Mouse (Mus musculus) embryo, embryonic 10.5 days (tissue): ENCODE measurements around the gene Bmp6.

Source experiments
- DNase-seq: peaks from one replicate; pipeline ENCODE4 v3.0.0-alpha.2; 2015; ENCODE audit warnings: low spot score

The Bmp6 gene

DNA sequence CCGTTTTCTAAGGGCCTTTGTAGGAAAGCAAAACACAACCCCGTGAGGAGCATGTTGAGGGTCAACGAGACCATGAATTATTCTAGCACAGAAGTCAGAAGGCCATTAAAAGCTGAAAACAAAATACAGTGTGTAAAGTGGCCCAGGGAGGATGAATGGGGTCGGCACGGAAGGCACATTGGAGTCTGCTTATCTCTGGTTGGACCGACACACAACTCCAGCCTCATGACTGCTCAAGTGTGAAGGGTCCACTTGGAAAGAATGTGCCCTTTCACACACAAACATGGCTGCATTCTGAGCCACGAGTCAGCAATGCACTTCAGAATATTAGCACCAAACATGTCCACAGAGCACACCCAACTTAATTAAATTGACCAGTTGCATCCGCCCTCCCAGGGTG, 84.8 kb downstream of the Bmp6 start:
- DNase-seq, result no peak

DNA sequence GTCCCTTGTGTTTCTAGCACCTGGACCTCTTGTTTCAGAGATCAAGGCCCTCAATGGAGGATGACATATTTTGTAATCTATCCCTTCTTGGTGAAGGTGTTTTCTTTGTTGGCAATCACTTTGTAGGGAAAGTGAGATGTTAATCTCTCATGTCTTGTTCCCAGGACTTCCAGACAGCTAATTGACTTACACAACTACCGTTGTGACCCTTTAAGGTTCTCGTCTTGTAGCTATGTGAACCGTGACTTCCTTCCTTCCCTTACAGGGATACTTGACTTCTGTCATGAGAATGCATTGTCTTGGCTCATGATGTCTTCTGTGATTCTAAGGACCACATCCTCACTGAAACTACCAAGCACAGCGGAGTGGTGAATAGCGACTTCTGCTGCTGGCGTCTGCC, 85.2 kb downstream of the Bmp6 start:
- DNase-seq, result no peak

DNA sequence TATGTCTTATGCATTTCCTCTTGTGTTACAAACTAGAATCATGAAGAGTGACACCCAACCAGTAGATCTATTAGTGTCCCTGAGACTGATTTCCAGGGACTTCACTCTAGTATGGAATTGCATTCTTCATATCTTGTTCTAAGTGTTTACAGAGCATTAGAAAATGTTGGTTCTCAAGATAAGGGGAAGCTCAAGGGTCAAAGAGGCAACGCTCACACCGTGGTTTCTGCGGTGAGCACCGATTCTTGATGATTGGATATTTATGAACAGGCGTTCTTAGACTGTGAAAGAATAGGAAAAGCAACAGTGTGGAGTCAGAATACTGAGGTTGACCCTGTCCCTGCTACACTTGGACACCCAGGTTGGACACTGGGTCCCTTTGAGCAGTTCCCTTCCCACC, 89.9 kb downstream of the Bmp6 start:
- no peak for DNase-seq

DNA sequence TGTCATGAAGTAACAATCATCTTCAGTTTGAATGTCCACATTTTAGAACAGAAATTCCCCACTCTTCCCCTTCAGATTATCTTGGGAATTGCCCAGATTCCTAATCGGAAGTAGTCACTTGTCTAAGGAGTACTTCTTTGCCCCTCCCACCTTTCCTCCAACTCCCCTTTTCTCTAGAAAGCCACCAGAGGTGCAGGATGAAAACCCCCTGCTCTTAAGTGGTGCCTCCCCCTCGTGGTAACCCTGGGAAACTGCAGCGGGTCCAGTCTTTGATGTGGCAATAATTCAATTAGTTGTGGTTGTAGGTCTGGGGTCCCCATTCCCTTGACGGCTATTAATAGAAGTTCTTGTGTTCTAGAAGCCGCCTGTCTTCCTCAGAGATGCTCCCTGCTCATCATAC, 93.0 kb downstream of the Bmp6 start:
- DNase-seq, result peak; percentile 57

DNA sequence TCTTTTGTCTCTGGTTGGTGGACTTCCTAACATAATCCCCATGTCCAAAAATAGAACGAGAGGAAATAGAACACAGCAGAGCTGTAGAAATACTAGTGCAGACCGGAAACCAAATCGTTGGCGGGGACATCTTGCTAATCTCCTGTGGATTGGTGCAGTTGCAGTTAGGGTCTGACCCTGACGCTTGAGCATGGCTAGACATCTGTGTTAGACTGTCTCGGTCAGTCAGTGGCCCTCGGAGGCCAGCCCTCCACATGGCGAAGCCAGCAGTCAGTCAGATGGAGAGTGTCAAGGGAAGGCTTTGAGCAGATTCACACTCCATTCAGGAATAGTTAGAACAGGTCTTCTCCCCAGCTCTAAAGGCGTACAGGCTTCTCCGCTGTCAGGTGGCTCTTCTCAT, 95.3 kb downstream of the Bmp6 start:
- DNase-seq, result no peak

DNA sequence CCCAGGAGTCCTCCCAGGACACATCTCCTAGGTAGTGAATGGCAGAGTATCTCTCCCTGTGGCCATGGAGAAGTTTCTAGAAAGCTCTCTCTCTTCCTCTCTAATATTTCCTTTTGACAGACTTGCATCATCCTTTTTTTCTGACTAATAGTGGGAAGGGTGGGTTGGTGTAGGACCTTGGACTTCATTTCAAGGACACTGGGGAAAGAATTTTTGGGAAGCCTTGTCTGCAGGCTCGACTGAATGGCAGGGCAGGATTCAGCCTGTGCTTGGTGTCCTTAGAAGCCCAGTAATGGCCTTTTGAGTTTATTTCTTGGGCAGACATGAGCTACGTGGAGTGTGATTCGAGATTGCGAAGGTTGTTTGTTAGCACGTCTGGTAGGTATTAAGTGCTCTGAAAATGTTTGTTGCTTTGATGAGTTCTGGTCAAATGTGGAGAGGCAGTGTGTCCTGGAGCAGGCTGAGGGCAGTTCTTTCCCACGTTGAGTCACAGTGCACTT, 103.7 kb downstream of the Bmp6 start:
- DNase-seq, result no peak

DNA sequence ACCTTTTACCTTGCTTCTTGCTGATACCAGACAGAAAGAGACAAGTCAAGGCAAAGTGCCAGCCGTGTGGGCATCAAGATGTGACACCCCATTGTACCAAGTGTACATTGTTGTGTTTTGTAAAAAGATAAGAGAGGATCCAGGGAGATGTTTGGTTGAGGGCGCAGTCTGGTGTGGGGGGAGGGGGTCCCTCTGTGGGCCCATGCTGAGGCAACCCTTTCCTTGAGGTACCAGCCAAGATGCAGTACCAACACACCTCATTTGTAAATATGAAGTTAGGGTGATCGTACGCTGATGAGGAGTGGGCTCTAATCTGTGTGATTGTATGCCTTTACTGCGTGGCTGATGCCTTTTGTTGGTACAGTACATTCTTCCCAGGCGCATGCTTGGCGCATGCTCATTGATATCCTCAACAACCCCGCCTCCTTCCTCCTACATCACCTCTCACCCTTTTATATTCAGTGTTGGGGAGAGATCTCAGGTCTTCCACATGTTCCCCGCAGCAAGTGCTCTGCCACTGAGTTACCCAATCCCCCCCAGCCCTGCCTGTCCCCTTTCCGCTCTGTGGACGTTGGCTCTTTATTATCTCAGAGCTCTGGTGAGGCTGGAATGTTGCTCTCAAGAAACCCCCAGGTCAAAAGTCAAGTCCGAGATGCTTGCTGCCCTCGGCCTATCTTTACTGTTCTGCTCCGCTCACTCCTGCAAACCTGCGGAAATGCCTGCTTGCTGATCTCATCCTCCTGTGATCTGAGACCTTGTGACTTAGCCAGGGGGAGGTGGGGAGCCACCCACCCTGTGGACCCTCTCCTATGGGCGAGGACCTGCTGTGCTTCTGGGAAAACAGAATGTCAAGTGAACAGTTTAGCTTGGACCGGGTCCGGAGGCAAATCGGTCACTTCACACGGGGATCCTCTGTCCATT, 105.4 kb downstream of the Bmp6 start:
- peak; percentile 40 for DNase-seq

DNA sequence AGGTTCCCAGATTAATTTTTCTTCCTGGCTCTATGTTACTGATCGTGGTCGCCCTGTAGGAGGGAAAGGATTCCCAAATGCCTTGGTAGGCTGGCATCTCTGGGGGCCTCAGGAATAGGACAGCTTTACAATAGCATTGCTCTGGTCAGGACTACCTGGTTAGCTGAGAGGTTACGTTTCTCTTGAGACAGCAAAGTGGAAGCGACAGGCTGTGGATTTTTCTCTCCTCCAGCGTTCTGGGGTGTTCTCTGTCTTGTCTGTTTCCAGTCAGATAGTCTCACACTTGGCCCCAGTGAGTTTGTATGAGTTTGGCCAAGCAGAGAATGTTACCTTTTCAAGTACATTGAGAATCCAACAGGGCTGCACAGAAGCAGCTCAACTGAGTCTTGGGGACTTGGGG, 106.5 kb downstream of the Bmp6 start:
- no peak for DNase-seq

DNA sequence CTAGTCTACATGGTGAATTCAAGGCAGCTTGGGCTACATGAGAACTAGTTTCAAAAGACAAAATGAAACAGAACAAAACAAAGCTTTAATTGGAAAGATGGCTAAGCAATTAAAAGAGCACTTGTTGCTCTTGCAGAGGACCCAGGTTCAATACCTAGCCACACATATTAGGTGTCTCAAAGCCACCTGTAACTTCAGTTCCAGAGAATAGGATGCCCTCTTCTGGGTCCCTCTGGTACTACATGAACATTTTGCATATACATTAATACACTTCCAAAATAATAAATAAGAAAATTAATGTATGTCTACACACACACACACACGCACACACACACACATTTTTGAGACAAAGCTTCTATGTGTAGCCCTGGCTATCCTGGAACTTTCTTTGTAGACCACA, 118.5 kb downstream of the Bmp6 start:
- peak; percentile 17 for DNase-seq

DNA sequence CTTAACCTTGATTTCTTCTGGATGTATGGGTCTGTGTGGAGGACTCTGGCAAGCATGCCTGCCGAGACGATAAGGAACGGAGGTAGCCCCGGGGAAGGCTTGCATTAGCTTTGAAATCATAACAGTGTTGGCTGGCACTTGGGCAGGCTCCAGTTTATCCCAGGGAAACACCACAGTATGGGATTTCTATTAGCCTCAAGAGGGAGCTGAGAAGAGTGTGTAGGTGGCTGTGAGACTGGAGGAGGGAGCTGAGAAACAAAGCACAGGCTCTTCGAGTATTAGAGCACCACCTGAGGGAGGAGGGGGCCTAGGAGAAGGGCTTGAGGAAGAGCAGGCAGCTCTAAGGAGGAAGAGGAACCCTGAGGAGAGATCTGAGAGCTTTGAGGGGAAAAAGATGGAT, 126.0 kb downstream of the Bmp6 start:
- DNase-seq, result no peak

DNA sequence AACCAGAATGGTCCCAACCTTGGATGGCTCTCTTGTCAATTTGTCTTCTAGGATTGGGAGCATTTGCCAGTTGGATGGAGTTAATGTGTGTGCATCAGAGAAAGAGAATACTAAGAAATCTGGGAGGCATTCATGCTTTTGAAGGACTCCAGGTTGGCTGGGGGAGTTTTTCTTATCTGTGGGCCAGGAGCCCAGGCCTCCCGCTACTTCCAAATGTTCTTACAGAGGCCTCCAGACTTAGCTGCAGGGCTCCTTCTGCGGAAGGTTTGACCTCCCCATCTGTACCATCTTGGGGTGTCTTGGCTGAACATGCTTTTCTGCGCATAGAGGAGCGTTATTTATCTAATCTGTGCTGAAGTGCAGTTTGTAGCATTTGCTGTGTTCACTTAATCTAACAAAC, 127.7 kb downstream of the Bmp6 start:
- no peak for DNase-seq

DNA sequence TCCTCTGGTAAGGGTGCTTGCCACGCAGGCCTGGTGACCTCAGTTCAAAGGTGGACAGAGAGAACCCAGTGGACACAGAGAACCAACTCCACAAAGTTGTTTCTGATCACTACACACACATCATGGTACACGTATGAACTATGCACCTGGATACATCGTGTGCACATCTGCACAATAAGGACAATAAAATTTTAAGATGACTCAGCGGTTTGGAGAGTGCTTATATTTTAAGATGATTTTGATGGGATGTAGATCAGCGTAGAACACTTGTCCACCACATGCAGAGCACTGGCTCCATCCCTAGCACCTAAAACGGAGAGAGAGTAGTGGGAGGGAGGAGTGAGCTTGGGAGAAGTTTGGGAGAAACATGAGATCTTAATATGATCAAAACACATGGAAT, 128.6 kb downstream of the Bmp6 start:
- no peak for DNase-seq

DNA sequence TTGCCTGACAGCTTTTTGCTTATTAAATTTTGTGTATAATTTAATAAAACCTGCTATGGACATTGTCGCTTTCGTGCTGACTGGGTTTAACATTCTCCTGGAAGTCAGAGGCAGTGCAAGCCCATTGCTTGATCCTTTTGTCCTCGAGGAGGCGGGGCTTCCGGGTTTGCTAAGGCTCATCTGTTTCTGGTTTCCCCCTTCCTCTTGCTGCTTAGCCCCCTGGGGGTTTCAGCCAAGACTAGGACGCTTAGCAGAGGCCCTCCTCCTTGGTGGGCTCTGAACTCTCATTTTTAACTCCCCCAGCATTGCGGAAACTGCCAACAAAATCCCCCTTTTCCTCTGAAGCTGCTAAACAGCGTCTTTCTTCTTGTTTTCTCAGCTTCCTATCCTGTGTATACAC, 132.0 kb downstream of the Bmp6 start:
- DNase-seq, result peak; percentile 75

DNA sequence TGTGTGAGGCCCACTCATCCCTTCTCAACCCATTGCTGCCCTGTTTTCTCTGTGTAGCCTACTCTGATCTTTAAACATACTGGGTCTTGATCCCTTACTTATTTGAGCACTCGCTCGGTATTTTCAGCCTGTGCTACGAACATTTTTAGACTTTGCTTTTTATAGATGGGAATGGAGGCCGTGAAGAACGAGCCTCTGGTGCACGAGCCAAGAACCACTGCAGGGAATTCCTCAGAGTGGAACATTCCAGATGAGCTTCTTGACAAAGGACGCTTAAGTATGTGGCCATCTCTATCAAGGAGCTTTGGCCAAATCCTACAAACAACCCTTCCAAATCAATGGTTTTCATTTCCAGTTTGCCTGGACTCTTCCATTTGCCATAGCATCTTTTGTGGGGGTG, 136.1 kb downstream of the Bmp6 start:
- DNase-seq, result no peak

DNA sequence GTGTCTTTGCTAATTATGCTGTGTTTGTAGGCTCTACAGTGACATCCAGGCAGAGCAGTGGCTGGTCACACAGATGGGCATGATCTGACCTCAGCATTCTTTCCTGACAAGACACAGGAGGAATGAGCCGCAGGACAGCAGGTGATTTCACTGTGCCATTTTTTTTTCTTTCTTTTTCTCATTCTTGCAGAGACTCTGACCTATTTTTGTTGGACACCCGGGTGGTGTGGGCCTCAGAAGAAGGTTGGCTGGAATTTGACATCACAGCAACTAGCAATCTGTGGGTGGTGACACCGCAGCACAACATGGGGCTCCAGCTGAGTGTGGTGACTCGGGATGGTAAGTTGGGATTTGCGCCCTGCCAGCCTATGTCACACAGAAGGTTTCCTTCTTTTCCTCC, 139.8 kb downstream of the Bmp6 start:
- DNase-seq, result no peak

DNA sequence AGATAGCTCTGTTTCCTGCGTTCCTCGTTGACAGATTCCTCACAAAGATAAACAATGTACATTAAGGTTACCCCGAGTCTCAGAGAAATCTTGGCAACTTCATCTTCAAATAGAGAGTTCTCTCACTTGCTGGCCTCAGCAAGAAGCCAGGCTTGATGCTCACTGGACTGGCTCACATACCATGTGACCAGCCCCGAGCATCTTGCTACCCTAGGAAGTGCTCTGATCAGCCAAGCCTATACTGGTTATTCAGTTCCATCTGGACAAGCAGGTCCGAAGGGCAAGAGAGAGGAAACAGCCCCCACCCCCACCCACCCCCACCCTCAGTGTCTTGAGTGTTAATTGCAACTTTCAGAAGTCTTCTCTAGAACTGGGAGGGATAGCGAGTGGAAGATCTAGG, 141.9 kb downstream of the Bmp6 start:
- DNase-seq, result no peak

DNA sequence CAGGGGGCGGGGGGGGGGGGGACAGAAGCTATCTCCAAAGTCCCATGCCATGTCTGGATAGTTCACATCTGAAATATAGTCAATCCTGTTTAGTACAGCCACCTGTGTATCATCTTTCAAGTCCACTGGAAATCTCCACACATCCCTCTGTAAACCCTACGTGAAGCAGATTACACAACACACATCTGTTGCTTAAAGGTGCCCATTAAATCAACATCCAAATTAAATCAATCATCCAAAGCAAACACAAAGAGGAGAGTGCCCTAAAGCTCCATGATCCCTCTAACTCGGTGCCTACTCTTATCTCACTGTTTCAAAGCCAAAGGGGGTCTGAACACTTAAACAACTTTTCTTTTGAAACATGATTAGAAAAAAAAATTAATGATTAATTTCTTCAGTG, 151.8 kb downstream of the Bmp6 start:
- no peak for DNase-seq

DNA sequence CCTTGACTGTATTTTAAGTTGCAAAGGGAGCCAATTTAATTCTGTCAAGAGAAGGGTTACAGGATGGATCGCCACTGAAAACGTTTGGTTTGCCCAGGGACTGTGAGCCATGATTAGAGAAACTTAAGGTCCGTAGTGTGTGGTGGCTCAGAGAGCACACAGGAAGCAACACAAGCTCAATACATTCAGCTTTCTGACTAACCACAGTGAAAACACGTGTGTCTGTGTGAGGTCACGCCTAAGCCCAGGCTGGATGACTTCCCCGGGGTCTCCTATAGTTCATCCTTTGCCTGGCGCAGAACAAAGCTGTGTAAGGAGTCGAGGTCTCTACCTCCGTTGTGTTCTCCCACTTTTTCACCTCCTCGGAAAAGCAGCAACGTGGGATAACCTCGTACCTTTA, 156.4 kb downstream of the Bmp6 start:
- DNase-seq, result no peak

DNA sequence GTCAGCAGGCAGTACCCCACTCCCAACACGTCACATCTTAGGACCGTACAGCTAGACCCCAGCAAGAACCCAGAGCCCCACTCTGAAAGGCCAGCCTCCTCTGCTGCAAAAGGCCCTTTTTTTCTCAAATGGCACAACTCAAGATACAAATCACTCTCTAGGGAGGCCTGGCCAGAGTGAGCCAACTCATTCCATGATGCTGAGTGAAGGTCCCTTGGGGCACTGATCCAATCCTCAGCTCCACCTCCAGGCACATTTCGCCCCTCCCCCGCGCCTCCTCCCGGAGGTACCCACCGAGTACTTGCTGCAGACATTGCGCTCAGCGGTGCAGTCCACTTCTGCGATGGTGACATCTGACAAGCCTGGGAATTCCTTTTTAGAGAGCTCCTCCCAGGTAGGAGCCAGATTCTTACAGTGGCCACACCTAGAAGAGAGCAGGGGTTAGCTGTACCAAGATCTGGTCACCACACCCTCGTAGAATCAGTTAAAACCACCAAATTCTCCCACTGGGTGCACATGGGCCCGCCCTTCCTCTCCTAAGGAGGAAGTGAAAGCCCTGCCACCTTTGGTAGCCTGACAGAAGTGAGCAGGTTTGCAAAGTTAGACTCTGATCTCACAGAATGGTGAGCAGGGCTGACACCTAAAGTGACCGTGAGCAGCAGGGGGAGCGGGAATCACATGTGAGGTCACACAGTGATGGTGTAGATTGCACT, 158.4 kb downstream of the Bmp6 start:
- DNase-seq, result no peak

DNA sequence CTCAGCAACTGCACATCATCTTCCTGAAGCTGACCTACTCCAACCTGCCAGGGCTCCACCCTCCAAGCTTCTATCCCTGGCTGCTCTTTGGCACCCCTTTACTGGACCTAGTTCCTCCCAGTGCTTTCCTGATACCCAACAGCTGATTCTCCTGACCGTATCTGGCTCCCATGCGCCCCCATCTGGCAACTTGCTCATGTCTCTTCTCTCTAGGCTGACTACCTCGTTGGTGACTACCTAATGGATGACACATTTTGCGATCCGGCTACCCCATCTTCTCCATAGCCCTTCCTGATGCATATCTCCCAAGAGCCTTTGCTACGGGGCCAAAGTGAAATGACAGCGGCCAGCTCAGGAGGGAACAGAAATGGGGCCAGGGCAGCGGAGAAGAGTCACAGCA, 161.4 kb downstream of the Bmp6 start:
- peak; percentile 50 for DNase-seq

DNA sequence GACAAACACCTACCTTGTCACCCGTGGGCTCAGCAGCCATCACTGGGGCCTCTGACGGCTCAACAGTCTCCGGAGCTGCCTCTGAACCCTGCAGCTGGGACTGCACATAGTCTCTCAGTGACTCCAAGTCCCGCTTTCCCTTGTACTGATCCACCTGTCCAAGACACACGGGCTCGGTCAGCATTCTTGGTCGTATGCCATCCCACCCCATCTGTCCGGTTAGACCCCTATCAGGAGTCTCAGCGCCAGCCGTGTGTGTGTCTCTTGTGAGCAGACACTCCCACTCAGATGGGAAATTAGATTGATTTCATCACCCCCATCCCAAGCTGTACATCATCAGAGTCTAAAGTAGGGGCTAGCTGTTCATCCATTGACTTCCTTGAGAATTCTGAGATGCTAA, 162.0 kb downstream of the Bmp6 start:
- no peak for DNase-seq

DNA sequence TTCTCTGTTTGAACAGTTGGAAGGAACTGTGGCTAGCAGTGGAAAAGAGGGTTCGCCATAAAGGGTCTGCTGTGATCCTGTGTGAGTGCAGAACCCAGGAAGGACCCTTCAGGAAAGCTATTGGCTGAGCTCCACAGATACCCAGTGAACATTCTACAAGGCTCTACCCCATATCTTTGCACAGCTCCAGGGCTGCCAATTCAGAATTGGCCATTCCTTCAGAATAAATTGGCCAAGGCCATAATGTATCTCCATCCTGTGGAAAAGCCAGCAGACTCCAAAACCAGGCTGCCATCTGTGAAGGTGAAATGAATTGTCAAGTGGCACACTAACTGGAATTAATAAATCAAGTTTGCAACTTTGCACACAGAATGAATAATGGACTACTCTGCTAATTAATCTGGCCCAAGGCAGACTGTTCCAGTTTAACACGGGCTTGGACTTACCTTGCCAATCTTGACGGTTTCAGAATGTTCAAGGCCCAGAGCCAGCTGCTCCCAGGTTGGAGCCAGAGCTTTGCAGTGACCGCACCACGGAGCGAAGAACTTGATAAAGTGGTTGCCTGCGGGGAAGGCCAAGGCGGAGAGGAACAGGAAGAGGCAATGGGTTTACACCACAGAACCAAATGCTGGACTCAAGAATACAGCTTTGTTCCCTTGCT, 164.9 kb downstream of the Bmp6 start:
- no peak for DNase-seq

DNA sequence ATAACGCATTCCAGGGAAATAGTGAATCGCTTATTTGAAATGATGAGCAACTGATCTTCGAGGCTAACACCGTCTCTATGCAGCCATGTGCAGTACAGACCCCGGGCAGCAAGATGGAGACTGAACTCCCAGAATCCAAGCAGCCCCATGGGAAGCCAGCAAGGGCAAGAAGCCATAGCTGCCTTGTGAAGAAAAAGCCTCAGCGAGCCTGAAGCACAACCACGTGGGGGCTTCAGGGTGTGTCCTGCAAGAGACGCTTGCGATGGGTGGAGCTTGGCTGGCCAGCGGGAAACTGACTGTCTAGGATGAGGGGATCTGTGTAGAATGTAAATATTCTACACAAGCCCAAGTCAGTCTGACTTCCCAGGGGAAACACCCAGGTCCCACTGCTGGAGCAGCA, 167.1 kb downstream of the Bmp6 start:
- no peak for DNase-seq
